Mouse (Mus musculus) Muller cell, postnatal 12 days (primary cell): ENCODE data around the gene Hpn.
A peak's percentile ranks its signal among the peaks of the same experiment; 100 is the strongest.

Source experiments
- DNase-seq: peaks from one replicate; pipeline ENCODE4 v3.0.0-alpha.2; 2015; ENCODE audit errors: inconsistent ontology term

Gene Hpn

GRCm38 (mm10) chr7:31115182-31115581 is at the start of gene Hpn:
Hpn (minus strand) TSS chr7:31115290.
- no peak for DNase-seq

GRCm38 (mm10) chr7:31164748-31165147 is 49.7 kb upstream of the Hpn start:
- no peak for DNase-seq

GRCm38 (mm10) chr7:31163666-31164577 is 48.8 kb upstream of the Hpn start:
- no peak for DNase-seq

GRCm38 (mm10) chr7:31162324-31162723 is 47.2 kb upstream of the Hpn start:
- DNase-seq = no peak

- DNase-seq = no peak
Measured at GRCm38 (mm10) chr7:31161831-31162230, 46.7 kb upstream of the Hpn start.

- DNase-seq = no peak
Measured at GRCm38 (mm10) chr7:31161246-31161645, 46.2 kb upstream of the Hpn start.

GRCm38 (mm10) chr7:31160763-31161162 is 45.7 kb upstream of the Hpn start:
- no peak for DNase-seq

- no peak for DNase-seq
Measured at GRCm38 (mm10) chr7:31156034-31156928, 41.2 kb upstream of the Hpn start.

- DNase-seq = no peak
Measured at GRCm38 (mm10) chr7:31155296-31156033, 40.4 kb upstream of the Hpn start, which contains the start of gene Gramd1a. Gramd1a (minus strand) TSS chr7:31155896.

- DNase-seq = no peak
Measured at GRCm38 (mm10) chr7:31153536-31154320, 38.6 kb upstream of the Hpn start.

- no peak for DNase-seq
Measured at GRCm38 (mm10) chr7:31151301-31152241, 36.5 kb upstream of the Hpn start.

- DNase-seq = peak; percentile 96
Measured at GRCm38 (mm10) chr7:31150566-31151300, 35.6 kb upstream of the Hpn start.

GRCm38 (mm10) chr7:31149751-31150565 is 34.9 kb upstream of the Hpn start:
- peak; percentile 57 for DNase-seq

- DNase-seq = peak; percentile 16
Measured at GRCm38 (mm10) chr7:31149271-31149670, 34.2 kb upstream of the Hpn start.

GRCm38 (mm10) chr7:31148756-31149155 is 33.7 kb upstream of the Hpn start:
- peak; percentile 80 for DNase-seq

GRCm38 (mm10) chr7:31148086-31148485 is 33.0 kb upstream of the Hpn start:
- DNase-seq = no peak

GRCm38 (mm10) chr7:31145596-31146160 is 30.6 kb upstream of the Hpn start:
- no peak for DNase-seq

GRCm38 (mm10) chr7:31144886-31145285 is 29.8 kb upstream of the Hpn start:
- no peak for DNase-seq
